Mouse (Mus musculus) midbrain, embryonic 16.5 days (tissue): ENCODE measurements at regions not wholly inside any gene's neighbourhood (a gene's known extent, or its start where the extent isn't known, plus 50 kb on each side); places are given as distances from the start of the nearest gene placed in this dataset.

Experiments
- ATAC-seq: fragments of 200-750 bp; cut with Nextera tagmentation; 2 replicates; pipeline ENCODE4 v1.8.0; 2017; ENCODE audit warnings: moderate TSS enrichment
- H3K27ac ChIP-seq: fragments of 300-500 bp; sonication (generic); 2 replicates; pipeline ENCODE4 v1.5.1; 2014; ENCODE audit warnings: mild to moderate bottlenecking, low read length, mixed read lengths
- H3K27me3 ChIP-seq: fragments of 300-500 bp; sonication (generic); 2 replicates; pipeline ENCODE4 v1.6.1; 2014; ENCODE audit warnings: low read depth, low read length, mixed read lengths; ENCODE audit not compliant: control insufficient read depth, insufficient read depth
- H3K36me3 ChIP-seq: fragments of 300-500 bp; sonication (generic); 2 replicates; pipeline ENCODE4 v1.6.1; 2014; ENCODE audit warnings: mild to moderate bottlenecking, low read length, moderate library complexity, mixed read lengths; ENCODE audit not compliant: control insufficient read depth, insufficient read depth
- H3K4me1 ChIP-seq: fragments of 300-500 bp; sonication (generic); 2 replicates; pipeline ENCODE4 v1.6.1; 2014; ENCODE audit warnings: mild to moderate bottlenecking, low read length, mixed read lengths; ENCODE audit not compliant: control insufficient read depth, insufficient read depth
- H3K4me2 ChIP-seq: fragments of 300-500 bp; sonication (generic); 2 replicates; pipeline ENCODE4 v1.6.1; 2014; ENCODE audit warnings: mild to moderate bottlenecking, low read length, mixed read lengths
- H3K4me3 ChIP-seq: fragments of 300-500 bp; sonication (generic); 2 replicates; pipeline ENCODE4 v1.5.1; 2014; ENCODE audit warnings: low read depth, mild to moderate bottlenecking, low read length, moderate library complexity, mixed read lengths
- H3K9ac ChIP-seq: fragments of 300-500 bp; sonication (generic); 2 replicates; pipeline ENCODE4 v1.6.1; 2014; ENCODE audit warnings: low read depth, low read length, mixed read lengths
- H3K9me3 ChIP-seq: fragments of 300-500 bp; sonication (generic); replicated peaks from 2 replicates; pipeline ENCODE4 v1.6.1; 2014; ENCODE audit warnings: mild to moderate bottlenecking, low read length, mixed read lengths; ENCODE audit not compliant: control insufficient read depth, poor library complexity, severe bottlenecking
- WGBS: fragments of 180-500 bp; shearing (Covaris S2); extraction: QIAGEN DNeasy Blood & Tissue Kit; methylation state at CpG from one replicate; pipeline ENCODE4 v1.1.7; 2014; 5-methylcytosine and 5-hydroxymethylcytosine counted together

- WGBS = 30% methylated on average over 9 of the region's 9 CpGs
- Histone ChIP-seq H3K4me3 (no peak overlapping the region), H3K36me3 (no peaks in the 10 kb centered on the region), H3K27me3 (no peaks in the 10 kb centered on the region), H3K9me3 (no peaks in the 10 kb centered on the region), H3K4me1 (peaks cover 6% of the 10 kb centered on the region), H3K9ac (peak overlapping the region; percentile 54), H3K4me2 (no peak overlapping the region), H3K27ac (peak overlapping the region; percentile 78)
- peak; percentile 91 for ATAC-seq
Measured at GRCm38 (mm10) chr8:93591608-93592301, 56.1 kb upstream of the Ces5a start.

- H3K4me1 ChIP-seq = peaks cover 6% of the 10 kb centered on the region
- no peaks in the 10 kb centered on the region for H3K27me3 ChIP-seq
- peak overlapping the region; percentile 54 for H3K9ac ChIP-seq
- no peaks in the 10 kb centered on the region for H3K9me3 ChIP-seq
- no peaks in the 10 kb centered on the region for H3K36me3 ChIP-seq
- ATAC-seq = 0 out of 2 replicates have a peak, but pooled peaks have one; percentile 5
- 15% methylated on average over 3 of the region's 3 CpGs for WGBS
- peak overlapping the region; percentile 78 for H3K27ac ChIP-seq
- H3K4me2 ChIP-seq = no peak overlapping the region
- H3K4me3 ChIP-seq = no peak overlapping the region
Measured at GRCm38 (mm10) chr8:93592302-93592651, 56.6 kb upstream of the Ces5a start.

GRCm38 (mm10) chr8:93598613-93599121, 63.0 kb upstream of the Ces5a start:
- H3K36me3 ChIP-seq = no peaks in the 10 kb centered on the region
- no peak overlapping the region for H3K4me3 ChIP-seq
- no peak overlapping the region for H3K27ac ChIP-seq
- H3K4me2 ChIP-seq = no peak overlapping the region
- no peak overlapping the region for H3K9ac ChIP-seq
- H3K27me3 ChIP-seq = no peaks in the 10 kb centered on the region
- no peaks in the 10 kb centered on the region for H3K9me3 ChIP-seq
- 52% methylated on average over 11 of the region's 11 CpGs for WGBS
- peaks cover 6% of the 10 kb centered on the region; the same call in 1 of the 2 replicates for H3K4me1 ChIP-seq
- ATAC-seq = no peak

- 47% methylated on average over 9 of the region's 9 CpGs for WGBS
Measured at GRCm38 (mm10) chr8:93599306-93599705, 63.7 kb upstream of the Ces5a start.

GRCm38 (mm10) chr8:93599776-93600175, 64.1 kb upstream of the Ces5a start:
- Histone ChIP-seq H3K4me3 (no peak overlapping the region), H3K4me2 (no peak overlapping the region), H3K9me3 (no peaks in the 10 kb centered on the region), H3K4me1 (peaks cover 6% of the 10 kb centered on the region; the same call in 1 of the 2 replicates), H3K27me3 (no peaks in the 10 kb centered on the region), H3K9ac (no peak overlapping the region), H3K36me3 (no peaks in the 10 kb centered on the region), H3K27ac (no peak overlapping the region; the same call in 1 of the 2 replicates)
- 55% methylated on average over 8 of the region's 8 CpGs for WGBS
- ATAC-seq = no peak

More at GRCm38 (mm10) chr8:93599306-93599705, 63.7 kb upstream of the Ces5a start:
- Histone ChIP-seq H3K27me3 (no peaks in the 10 kb centered on the region), H3K4me1 (peaks cover 6% of the 10 kb centered on the region; the same call in 1 of the 2 replicates), H3K36me3 (no peaks in the 10 kb centered on the region), H3K9ac (no peak overlapping the region), H3K4me3 (no peak overlapping the region), H3K27ac (peak overlapping the region; percentile 32; the same call in 1 of the 2 replicates), H3K9me3 (no peaks in the 10 kb centered on the region), H3K4me2 (peak overlapping the region; percentile 14; the same call in 1 of the 2 replicates)
- ATAC-seq = no peak

GRCm38 (mm10) chr8:93626807-93627526, 91.3 kb upstream of the Ces5a start:
- 17% methylated on average over 18 of the region's 18 CpGs for WGBS
- ATAC-seq = peak; percentile 78
- Histone ChIP-seq H3K36me3 (no peaks in the 10 kb centered on the region), H3K9me3 (no peaks in the 10 kb centered on the region), H3K4me3 (peak overlapping the region; percentile 5; the same call in 1 of the 2 replicates), H3K4me1 (peaks cover 7% of the 10 kb centered on the region; the same call in 1 of the 2 replicates), H3K9ac (no peak overlapping the region), H3K4me2 (peak overlapping the region; percentile 44), H3K27me3 (no peaks in the 10 kb centered on the region), H3K27ac (peak overlapping the region; percentile 66; the same call in 1 of the 2 replicates)

GRCm38 (mm10) chr8:93627626-93628025, 92.0 kb upstream of the Ces5a start:
- Histone ChIP-seq H3K27me3 (no peaks in the 10 kb centered on the region), H3K27ac (no peak overlapping the region), H3K4me2 (no peak overlapping the region), H3K4me3 (no peak overlapping the region), H3K9me3 (no peaks in the 10 kb centered on the region), H3K9ac (no peak overlapping the region), H3K36me3 (no peaks in the 10 kb centered on the region), H3K4me1 (peaks cover 7% of the 10 kb centered on the region; the same call in 1 of the 2 replicates)
- WGBS = 68% methylated on average over 6 of the region's 6 CpGs
- no peak for ATAC-seq

- Histone ChIP-seq H3K27ac (no peak overlapping the region), H3K36me3 (no peaks in the 10 kb centered on the region), H3K4me1 (no peaks in the 10 kb centered on the region), H3K9me3 (no peaks in the 10 kb centered on the region), H3K27me3 (no peaks in the 10 kb centered on the region), H3K4me3 (no peak overlapping the region), H3K4me2 (no peak overlapping the region), H3K9ac (no peak overlapping the region)
- ATAC-seq = no peak
- 84% methylated on average over 8 of the region's 8 CpGs for WGBS
Measured at GRCm38 (mm10) chr8:93632896-93633295, 97.3 kb upstream of the Ces5a start.

GRCm38 (mm10) chr8:93642770-93643169, 107.1 kb upstream of the Ces5a start:
- 39% methylated on average over 2 of the region's 2 CpGs for WGBS
- Histone ChIP-seq H3K27me3 (no peaks in the 10 kb centered on the region), H3K9me3 (no peaks in the 10 kb centered on the region), H3K9ac (no peak overlapping the region), H3K27ac (no peak overlapping the region), H3K4me3 (no peak overlapping the region), H3K4me1 (no peaks in the 10 kb centered on the region), H3K4me2 (no peak overlapping the region), H3K36me3 (no peaks in the 10 kb centered on the region)
- no peak for ATAC-seq
